9 mouse cellular contexts compared by ENCODE assay signal in genomic region chr17:29704781-29705180, GRCm38 (mm10). TPM values are rescaled to one million over a fixed set of nuclear protein-coding genes. Genes with fewer than 3 reads are reported as not detected.
DNase-seq lines count a peak whose midpoint lies in the region; ATAC-seq and TF ChIP-seq lines count a peak whose summit lies in the region.
"Had no signal": no experiment of that assay in that cellular context is flagged by ENCODE, and none has a peak within 500 bp of the region (broad histone marks: within the 10 kb centered on the region; RNA-seq: fewer than 3 reads in every experiment).

No protein-coding gene starts in this region.

- no peak overlapping the region for H3K4me2 ChIP-seq in hindbrain, embryonic 16.5 days (ENCODE audit: low read length)
- H3K4me2 ChIP-seq: limb, embryonic 13.5 days had no signal

- DNase-seq in kidney, adult 18-20 months = peak; percentile 41
- DNase-seq in kidney, adult 11 months = no peak
- DNase-seq in adrenal gland, adult 2 months = peak; percentile 50
- DNase-seq in embryo, embryonic 9.5 days (ENCODE audit: extremely low spot score) = peak; percentile 55
- no peak for DNase-seq in liver, adult 2 months (ENCODE audit: extremely low read depth, low read depth, low spot score)
- DNase-seq in naive thymus-derived CD4-positive, alpha-beta T cell, adult 2 months (ENCODE audit: low read depth) = peak; percentile 68
- DNase-seq in thymus, adult 2 months = peak; percentile 73

- peaks cover 18% of the 10 kb centered on the region for H3K36me3 ChIP-seq in hindbrain, embryonic 16.5 days (ENCODE audit: control insufficient read depth, insufficient read depth, low read length)
- H3K36me3 ChIP-seq in liver, adult 2 months (ENCODE audit: control insufficient read depth, insufficient read depth, low read length) = peaks cover 15% of the 10 kb centered on the region; the same call in 1 of the 2 replicates
- peaks cover 26% of the 10 kb centered on the region for H3K36me3 ChIP-seq in thymus, adult 2 months (ENCODE audit: control insufficient read depth, insufficient read depth, low read length)

- no peak overlapping the region for H3K9ac ChIP-seq in hindbrain, embryonic 16.5 days (ENCODE audit: low read depth, low read length)
- H3K9ac ChIP-seq in liver, adult 2 months (ENCODE audit: low read depth, low read length) = no peak overlapping the region
- H3K9ac ChIP-seq: limb, embryonic 13.5 days had no signal

- H3K27ac ChIP-seq in hindbrain, embryonic 16.5 days (ENCODE audit: low read depth, low read length) = no peak overlapping the region
- no peak overlapping the region for H3K27ac ChIP-seq in liver, adult 2 months (replicated peaks; ENCODE audit: insufficient read depth, low read depth, low read length)
- no peak overlapping the region for H3K27ac ChIP-seq in thymus, adult 2 months (ENCODE audit: control insufficient read depth, insufficient read depth, low read length)
- H3K27ac ChIP-seq: limb, embryonic 13.5 days had no signal

- WGBS in hindbrain, embryonic 16.5 days = 35% methylated on average over 3 of the region's 3 CpGs
- WGBS in liver, adult 2 months = 57% methylated on average over 3 of the region's 3 CpGs
- 48% methylated on average over 3 of the region's 3 CpGs for WGBS in thymus, adult 2 months

- H3K9me3 ChIP-seq in hindbrain, embryonic 16.5 days (ENCODE audit: control insufficient read depth, low read length) = no peaks in the 10 kb centered on the region
- H3K9me3 ChIP-seq: limb, embryonic 13.5 days had no signal

- no peaks in the 10 kb centered on the region for H3K79me2 ChIP-seq in liver, adult 2 months (ENCODE audit: control insufficient read depth, insufficient read depth, low read length)

- peak; percentile 73 for ATAC-seq in hindbrain, embryonic 16.5 days

- peaks cover 22% of the 10 kb centered on the region for H3K4me1 ChIP-seq in hindbrain, embryonic 16.5 days (ENCODE audit: control insufficient read depth, insufficient read depth, low read depth, low read length)
- no peaks in the 10 kb centered on the region for H3K4me1 ChIP-seq in liver, adult 2 months (ENCODE audit: control insufficient read depth, insufficient read depth, low read length)
- H3K4me1 ChIP-seq in thymus, adult 2 months (replicated peaks; ENCODE audit: control insufficient read depth, insufficient read depth, low read length) = peaks cover 4% of the 10 kb centered on the region

- peak; percentile 75 for TF ChIP-seq CTCF in liver, adult 2 months (IDR thresholded peaks at IDR 0.05; ENCODE audit: low read depth, low read length)
- TF ChIP-seq CTCF in thymus, adult 2 months (IDR thresholded peaks at IDR 0.05; ENCODE audit: borderline replicate concordance, control insufficient read depth, extremely low read depth, insufficient read depth, low read length, poor library complexity) = peak; percentile 89

- no peaks in the 10 kb centered on the region for H3K27me3 ChIP-seq in hindbrain, embryonic 16.5 days (replicated peaks; ENCODE audit: control insufficient read depth, insufficient read depth, low read length)
- H3K27me3 ChIP-seq in liver, adult 2 months (ENCODE audit: control insufficient read depth, insufficient read depth, low read length) = no peaks in the 10 kb centered on the region
- H3K27me3 ChIP-seq in thymus, adult 2 months (ENCODE audit: control insufficient read depth, insufficient read depth, low read length) = no peaks in the 10 kb centered on the region
- H3K27me3 ChIP-seq: limb, embryonic 13.5 days had no signal

- no peak for TF ChIP-seq POLR2A in liver, adult 2 months (IDR thresholded peaks at IDR 0.05; ENCODE audit: extremely low read depth, insufficient read depth, low read length)
- no peak for TF ChIP-seq POLR2A in thymus, adult 2 months (IDR thresholded peaks at IDR 0.05; ENCODE audit: control insufficient read depth, extremely low read depth, insufficient read depth, low read length, poor library complexity)

- H3K4me3 ChIP-seq in hindbrain, embryonic 16.5 days (ENCODE audit: low read length) = no peak overlapping the region
- H3K4me3 ChIP-seq in liver, adult 2 months (ENCODE audit: insufficient read depth, low read depth, low read length) = no peak overlapping the region
- no peak overlapping the region for H3K4me3 ChIP-seq in thymus, adult 2 months (ENCODE audit: control insufficient read depth, insufficient read depth, low read length)
- H3K4me3 ChIP-seq: limb, embryonic 13.5 days had no signal

RNA-seq across cellular contexts. Expression of gene Ccdc167, which starts 12.1 kb away (rescaled TPM):
- 10 to 100 TPM in 1 of 2 experiments, 1 to 10 TPM in 1; 7.5 to 10.4 TPM for total RNA-seq in adrenal gland, adult 2 months (2021)
- 3.5 and 4.4 TPM in 2 replicates for polyA plus RNA-seq in adrenal gland, adult 2 months (2012; rRNA removed)
- 9.3 and 11.1 TPM in 2 replicates for polyA plus RNA-seq in hindbrain, embryonic 16.5 days (2015; fragmentation: Nextera tagmentation; extraction: Ambion mirVana)
- total RNA-seq in liver, adult 2 months (2014; rRNA removed) = 5.5 and 5.8 TPM in 2 replicates
- 2.3 and 4.2 TPM in 2 replicates for polyA plus RNA-seq in liver, adult 2 months (2012; rRNA removed)
- 15.1 and 17.7 TPM in 2 replicates for polyA plus RNA-seq in thymus, adult 2 months (2012; rRNA removed)

RNA-seq across cellular contexts. Expression of gene Cmtr1, which starts 44.4 kb away (rescaled TPM):
- total RNA-seq in adrenal gland, adult 2 months (2021) = 10 to 100 TPM; 82.5 to 89.1 TPM
- polyA plus RNA-seq in adrenal gland, adult 2 months (2012; rRNA removed) = 18.5 and 24.8 TPM in 2 replicates
- polyA plus RNA-seq in hindbrain, embryonic 16.5 days (2015; fragmentation: Nextera tagmentation; extraction: Ambion mirVana) = 106 and 117 TPM in 2 replicates
- total RNA-seq in liver, adult 2 months (2014; rRNA removed) = 25.7 and 27.7 TPM in 2 replicates
- polyA plus RNA-seq in liver, adult 2 months (2012; rRNA removed) = 19.3 and 23.4 TPM in 2 replicates
- polyA plus RNA-seq in thymus, adult 2 months (2012; rRNA removed) = 46.4 and 53.9 TPM in 2 replicates

Comparison
In these comparisons a context has a peak if more than half of its experiments do, and no peak if none do; other contexts are left out.
1. DNase-seq: peak in kidney, adult 18-20 months (single experiment), adrenal gland, adult 2 months (single experiment), embryo, embryonic 9.5 days (single experiment), naive thymus-derived CD4-positive, alpha-beta T cell, adult 2 months (single experiment) and thymus, adult 2 months (single experiment); none in kidney, adult 11 months (single experiment) and liver, adult 2 months (single experiment).